Mouse (Mus musculus) ES-E14 (cell line): ENCODE measurements at regions not wholly inside any gene's neighbourhood (a gene's known extent, or its start where the extent isn't known, plus 50 kb on each side); places are given as distances from the start of the nearest gene placed in this dataset.

Experiments used
- DNase-seq: peaks from one replicate; pipeline ENCODE4 v3.0.0-alpha.2; 2013; ENCODE audit warnings: low read depth, low spot score
- H3K27ac ChIP-seq: 2 replicates; pipeline ENCODE4 v1.5.1; 2012; ENCODE audit warnings: low read depth, mild to moderate bottlenecking, low read length, moderate library complexity, mixed read lengths; ENCODE audit not compliant: poor library complexity, insufficient read depth, severe bottlenecking
- H3K36me3 ChIP-seq: 2 replicates; pipeline ENCODE4 v1.6.1; 2012; ENCODE audit warnings: mild to moderate bottlenecking, low read length, moderate library complexity, mixed read lengths; ENCODE audit not compliant: control insufficient read depth, poor library complexity, insufficient read depth, severe bottlenecking
- H3K4me1 ChIP-seq, 2 experiments: fragments of 150-350 bp in 1 of 2; sonication (generic) in 1 of 2; 2 replicates each; pipeline ENCODE4 v1.6.1; 2012; ENCODE audit warnings: low read length in 2 of 2, mild to moderate bottlenecking in 1 of 2, mixed read lengths in 1 of 2; ENCODE audit not compliant: control insufficient read depth in 2 of 2, insufficient read depth in 2 of 2, poor library complexity in 1 of 2
- H3K4me3 ChIP-seq, 2 experiments: fragments of 150-350 bp in 1 of 2; sonication (generic) in 1 of 2; 2 replicates each; pipeline ENCODE4 v1.5.1; 2012; ENCODE audit warnings: low read length in 2 of 2, low read depth in 1 of 2, mild to moderate bottlenecking in 1 of 2, mixed read lengths in 1 of 2; ENCODE audit not compliant: insufficient read depth in 1 of 2, poor library complexity in 1 of 2, severe bottlenecking in 1 of 2
- H3K9ac ChIP-seq: 2 replicates; pipeline ENCODE4 v1.6.1; 2012; ENCODE audit warnings: low read depth, mild to moderate bottlenecking, low read length, mixed read lengths; ENCODE audit not compliant: poor library complexity, insufficient read depth, severe bottlenecking
- H3K9me3 ChIP-seq: fragments of 150-350 bp; sonication (generic); 2 replicates; pipeline ENCODE4 v1.6.1; 2012; ENCODE audit warnings: low read depth, mild to moderate bottlenecking, low read length; ENCODE audit not compliant: control insufficient read depth, insufficient read depth
- CHD2 ChIP-seq: IDR thresholded peaks from 2 replicates; pipeline ENCODE4 v1.6.1; 2014; ENCODE audit warnings: mild to moderate bottlenecking, low read depth, low read length, inconsistent platforms
- HCFC1 ChIP-seq: IDR thresholded peaks from 2 replicates; pipeline ENCODE4 v1.6.1; 2012; ENCODE audit warnings: low read length, inconsistent platforms, borderline replicate concordance; ENCODE audit not compliant: insufficient read depth
- MAFK ChIP-seq: IDR thresholded peaks from 2 replicates; pipeline ENCODE4 v1.6.1; 2014; ENCODE audit warnings: mild to moderate bottlenecking, low read depth, low read length, inconsistent platforms; ENCODE audit not compliant: insufficient read depth
- ZC3H11A ChIP-seq: IDR thresholded peaks from 2 replicates; pipeline ENCODE4 v1.6.1; 2012; ENCODE audit warnings: low read depth, mild to moderate bottlenecking, inconsistent platforms, low read length, borderline replicate concordance
- ZNF384 ChIP-seq: IDR thresholded peaks from 2 replicates; pipeline ENCODE4 v1.6.1; 2012; ENCODE audit warnings: low read depth, low read length, inconsistent platforms
- in situ Hi-C, 2 experiments: fragments of 600-800 bp; cut with MboI; formaldehyde crosslinking; loops; one replicate each; pipeline ENCODE4 v1.15.1; 2025; ENCODE audit warnings: low sequenced_read_pairs in 2 of 2, inconsistent platforms in 1 of 2; ENCODE audit not compliant: unreplicated experiment in 2 of 2

DNA sequence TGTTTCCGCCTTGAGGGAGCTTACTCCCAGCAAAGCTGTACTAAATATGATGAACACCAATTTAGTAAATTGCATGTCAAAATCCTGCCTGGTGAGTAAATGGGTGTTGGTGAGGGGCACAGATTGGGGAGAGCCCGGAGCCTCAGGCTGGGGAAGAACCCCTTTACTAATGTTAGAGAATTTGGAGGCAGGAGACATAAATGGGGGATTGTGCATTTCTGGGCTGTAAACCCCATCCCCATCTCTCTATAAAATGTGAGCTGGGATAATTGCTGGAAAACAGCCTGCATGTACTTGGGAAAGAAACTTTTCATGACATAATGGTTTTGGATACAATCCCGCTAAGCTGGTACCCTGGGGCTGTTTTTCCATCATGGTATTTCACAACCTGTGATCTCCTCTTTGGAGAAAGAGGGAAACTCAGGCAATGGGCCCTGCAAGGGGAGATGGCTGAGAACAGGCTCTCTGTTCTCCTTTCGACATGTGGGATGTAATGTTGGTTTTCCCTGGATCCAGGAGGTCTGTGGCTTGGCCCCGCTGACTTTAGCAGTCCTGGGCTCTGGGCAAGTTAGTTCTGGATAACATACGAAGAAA, 140.3 kb upstream of the Tmem45b start:
- in situ Hi-C loops: no loop called here
- H3K36me3 ChIP-seq: no peaks in the 10 kb centered on the region
- no peak for DNase-seq

DNA sequence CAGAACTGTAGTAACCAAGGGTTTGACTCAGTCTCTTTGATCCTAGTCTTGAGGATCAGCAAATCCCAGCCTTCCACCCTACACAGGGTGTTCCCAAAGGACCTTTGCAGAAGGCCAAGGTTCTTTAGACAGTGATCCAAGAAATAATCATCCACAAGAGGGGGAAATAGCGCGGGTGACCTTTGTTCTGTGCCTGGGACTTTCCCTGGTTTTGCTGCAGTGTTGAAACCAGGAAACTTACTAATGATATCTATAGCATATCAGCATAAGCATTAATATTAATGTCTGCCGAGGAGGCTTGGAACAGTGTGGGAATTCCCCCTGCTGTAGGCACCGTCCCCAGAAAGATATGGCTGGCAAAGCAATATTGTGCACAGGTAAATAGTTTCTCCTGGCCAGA, 138.4 kb upstream of the Tmem45b start:
- no peaks in the 10 kb centered on the region for H3K36me3 ChIP-seq
- in situ Hi-C loops: no loop called here
- H3K4me1 ChIP-seq: no peaks in the 10 kb centered on the region
- DNase-seq: no peak
- no peak for TF ChIP-seq ZNF384
- H3K27ac ChIP-seq: no peak overlapping the region
- H3K9me3 ChIP-seq: no peaks in the 10 kb centered on the region
- no peak overlapping the region for H3K4me3 ChIP-seq
- no peak overlapping the region for H3K9ac ChIP-seq

More for the DNA sequence above, 140.3 kb upstream of the Tmem45b start:
- TF ChIP-seq HCFC1: no peak
- TF ChIP-seq MAFK: no peak
- no peak for TF ChIP-seq ZC3H11A
- no peak for TF ChIP-seq CHD2
- Histone ChIP-seq H3K4me3 (no peak overlapping the region), H3K4me1 (no peaks in the 10 kb centered on the region), H3K9ac (no peak overlapping the region), H3K9me3 (no peaks in the 10 kb centered on the region), H3K27ac (no peak overlapping the region)

DNA sequence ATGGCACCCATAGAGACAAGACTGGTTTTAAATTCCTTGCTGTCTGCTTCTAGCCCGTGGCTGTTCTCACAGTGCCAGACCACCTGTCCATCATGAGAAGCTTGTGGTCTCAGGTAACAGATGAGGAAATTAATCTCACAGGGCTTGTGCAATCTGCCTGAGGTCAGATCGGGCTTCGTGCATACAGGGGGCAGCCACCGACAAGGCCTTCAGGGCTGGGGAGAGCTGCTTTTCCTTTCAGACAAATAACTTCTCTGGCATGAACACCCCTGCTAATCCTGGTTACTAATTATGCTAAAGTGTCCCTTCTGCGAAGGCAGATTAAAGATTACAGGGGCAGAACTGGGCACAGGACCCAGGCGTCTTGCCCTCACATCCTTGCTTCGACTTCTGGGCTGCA, 130.8 kb upstream of the Tmem45b start:
- no peaks in the 10 kb centered on the region for H3K4me1 ChIP-seq
- no peak overlapping the region for H3K9ac ChIP-seq
- DNase-seq: no peak
- in situ Hi-C loops: no loop called here
- H3K27ac ChIP-seq: no peak overlapping the region
- TF ChIP-seq ZC3H11A: no peak
- no peak for TF ChIP-seq MAFK
- no peak for TF ChIP-seq HCFC1
- no peak for TF ChIP-seq ZNF384
- no peak for TF ChIP-seq CHD2
- no peaks in the 10 kb centered on the region for H3K9me3 ChIP-seq
- no peak overlapping the region for H3K4me3 ChIP-seq
- H3K36me3 ChIP-seq: no peaks in the 10 kb centered on the region

DNA sequence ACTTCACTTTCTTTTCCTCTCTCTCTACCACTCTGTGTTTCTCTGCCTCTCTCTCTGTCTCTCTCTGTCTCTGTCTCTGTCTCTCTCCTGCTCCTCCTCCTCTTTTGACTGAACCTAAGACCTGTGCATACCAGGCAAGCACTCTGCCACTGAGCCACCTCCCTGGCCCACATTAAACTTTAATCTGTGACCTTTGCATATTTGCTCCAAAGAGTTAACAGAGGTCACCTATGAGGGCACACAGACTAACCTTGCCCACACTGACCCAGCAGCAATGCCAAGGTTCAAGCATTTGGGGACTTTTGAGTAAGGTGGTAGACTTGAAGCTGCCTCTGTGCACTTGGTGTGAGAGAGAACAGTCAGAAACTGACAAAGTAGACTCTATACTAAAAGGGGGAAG, 123.4 kb upstream of the Tmem45b start:
- TF ChIP-seq ZC3H11A (no peak), MAFK (no peak), HCFC1 (no peak), ZNF384 (no peak), CHD2 (no peak)
- DNase-seq: no peak
- no peak overlapping the region for H3K27ac ChIP-seq
- H3K4me3 ChIP-seq: no peak overlapping the region
- H3K9ac ChIP-seq: no peak overlapping the region
- no peaks in the 10 kb centered on the region for H3K4me1 ChIP-seq
- no peaks in the 10 kb centered on the region for H3K36me3 ChIP-seq
- in situ Hi-C loops: no loop called here
- no peaks in the 10 kb centered on the region for H3K9me3 ChIP-seq

DNA sequence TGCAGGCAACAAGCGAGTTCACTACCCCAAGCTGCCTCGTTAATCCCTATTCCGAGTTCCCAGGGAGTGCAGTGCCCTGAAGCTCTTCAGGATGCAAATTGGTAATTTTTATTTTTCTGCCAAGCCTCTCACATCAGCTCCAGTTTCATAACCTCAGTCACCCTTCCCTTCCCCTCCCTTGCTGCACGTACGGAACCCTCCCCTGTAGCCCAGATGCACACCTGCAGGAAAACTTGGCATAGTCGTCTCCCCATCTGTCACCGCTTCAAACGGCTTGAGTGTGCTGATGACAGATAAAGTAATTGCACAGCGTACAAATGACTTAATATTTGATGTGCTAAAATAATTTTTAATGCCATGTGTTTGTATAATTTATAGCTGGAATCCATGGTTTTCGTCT, 119.7 kb upstream of the Tmem45b start:
- Histone ChIP-seq H3K4me1 (no peaks in the 10 kb centered on the region), H3K27ac (no peak overlapping the region), H3K9ac (no peak overlapping the region), H3K9me3 (no peaks in the 10 kb centered on the region), H3K36me3 (no peaks in the 10 kb centered on the region), H3K4me3 (no peak overlapping the region)
- in situ Hi-C loops: no loop called here
- DNase-seq: no peak
- TF ChIP-seq HCFC1: no peak
- TF ChIP-seq ZC3H11A: no peak
- no peak for TF ChIP-seq CHD2
- TF ChIP-seq MAFK: no peak
- TF ChIP-seq ZNF384: no peak
